Mouse (Mus musculus) megakaryocyte progenitor cell, adult 5-6 weeks (primary cell): Measurements from ENCODE around the gene Gm20403. TPM values are rescaled to one million over a fixed set of nuclear protein-coding genes. Genes with fewer than 3 reads are reported as not detected.

Experiments
- total RNA-seq, 2 experiments: library from RNA; stranded (forward) in 1 of 2; stranded (reverse) in 1 of 2; fragments of 157-497, 149-512 nt in 1 of 2; fragments of 200-1000 nt in 1 of 2; gene quantifications; 2 replicates each; pipeline versions ENCODE4 v1.2.3 to v1.2.4; 2015 to 2017

Gm20403 gene
- total RNA-seq, 2 experiments from 2014 or later = not detected

Other genes with a start within 250 kb of the Gm20403 start
- gene Snx6, start 190.8 kb downstream of the Gm20403 start, total RNA-seq (2015) = 66.3 and 70.5 TPM in 2 replicates
- 71.7 and 80.0 TPM in 2 replicates for gene Snx6, start 190.8 kb downstream of the Gm20403 start, total RNA-seq (2017)
- 23.1 and 27.3 TPM in 2 replicates for gene Cfl2, start 123.7 kb downstream of the Gm20403 start, total RNA-seq (2015)
- 20.0 and 20.4 TPM in 2 replicates for gene Cfl2, start 123.7 kb downstream of the Gm20403 start, total RNA-seq (2017)
- 367 and 372 TPM in 2 replicates for gene Baz1a, start 27.8 kb upstream of the Gm20403 start, total RNA-seq (2015)
- 151 and 171 TPM in 2 replicates for gene Baz1a, start 27.8 kb upstream of the Gm20403 start, total RNA-seq (2017)
- 22.4 and 22.8 TPM in 2 replicates for gene 2700097O09Rik, start 93.6 kb upstream of the Gm20403 start, total RNA-seq (2015)
- gene 2700097O09Rik, start 93.6 kb upstream of the Gm20403 start, total RNA-seq (2017) = 7.5 and 12.9 TPM in 2 replicates
- gene Srp54a, start 93.7 kb upstream of the Gm20403 start, total RNA-seq (2015) = 118 and 127 TPM in 2 replicates
- 191 and 227 TPM in 2 replicates for gene Srp54a, start 93.7 kb upstream of the Gm20403 start, total RNA-seq (2017)
- 3.0 TPM in 1 of 2 replicates, not detected in the other for gene Fam177a, start 137.9 kb upstream of the Gm20403 start, total RNA-seq (2015)
- gene Fam177a, start 137.9 kb upstream of the Gm20403 start, total RNA-seq (2017) = 10.7 and 12.4 TPM in 2 replicates
- gene Srp54b, start 168.6 kb upstream of the Gm20403 start, total RNA-seq (2015) = 27.7 and 35.3 TPM in 2 replicates
- 111 and 135 TPM in 2 replicates for gene Srp54b, start 168.6 kb upstream of the Gm20403 start, total RNA-seq (2017)
- 8.5 and 11.7 TPM in 2 replicates for gene 1700047I17Rik2, start 213.1 kb upstream of the Gm20403 start, total RNA-seq (2015)
- gene 1700047I17Rik2, start 213.1 kb upstream of the Gm20403 start, total RNA-seq (2017) = not detected in 2 replicates
- gene Srp54c, start 243.6 kb upstream of the Gm20403 start, total RNA-seq (2015) = 75.0 and 76.0 TPM in 2 replicates
- 87.7 and 93.8 TPM in 2 replicates for gene Srp54c, start 243.6 kb upstream of the Gm20403 start, total RNA-seq (2017)